Mouse (Mus musculus): ENCODE results near the gene Letm1.

DNA sequence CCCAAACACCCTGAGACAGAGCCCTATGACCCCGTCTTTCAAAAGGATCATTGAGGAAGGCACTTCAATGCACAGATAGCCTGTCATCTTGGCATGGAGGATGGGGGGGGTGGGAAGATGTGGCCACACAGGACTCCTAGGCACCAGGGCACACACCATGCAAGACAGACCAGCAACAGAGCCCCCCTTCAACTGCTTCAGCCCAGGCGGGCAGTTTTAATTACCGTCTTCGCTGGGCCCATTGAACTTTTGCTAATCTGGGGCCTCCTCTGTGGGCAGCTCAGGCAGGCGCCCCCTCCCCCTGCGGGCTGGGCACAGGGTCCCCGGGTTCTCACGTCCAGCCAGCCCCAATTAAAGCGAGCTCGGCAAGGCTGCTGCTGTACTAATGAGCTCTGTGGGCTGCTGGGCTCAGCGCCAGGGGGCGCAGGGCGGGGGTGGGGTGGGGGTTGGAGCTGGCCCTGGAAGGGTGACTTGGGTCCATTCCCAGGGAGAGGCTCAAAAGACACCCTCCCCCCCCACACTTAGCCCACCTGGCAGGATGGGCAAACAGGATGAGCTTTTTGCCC lies 84.6 kb downstream of the Letm1 start:
- TF ChIP-seq CTCF (IDR thresholded peaks at IDR 0.05; ENCODE audit: low read depth) (no peak), EP300 (optimal IDR thresholded peaks at IDR 0.05) (no peak)
